Mouse (Mus musculus): Measurements from ENCODE around the gene Glb1l2. TPM values are rescaled to one million over a fixed set of nuclear protein-coding genes. Genes with fewer than 3 reads are reported as not detected.

The Glb1l2 gene
- polyA plus RNA-seq, 1 experiment from 2014 or later: 2.8 TPM

- no peak overlapping the region for H3K4me2 ChIP-seq (replicated peaks)
- no peaks in the 10 kb centered on the region for H3K4me1 ChIP-seq
- WGBS: 86% methylated on average over 3 of the region's 3 CpGs
- no peaks in the 10 kb centered on the region for H3K36me3 ChIP-seq
- H3K9me3 ChIP-seq (replicated peaks): no peaks in the 10 kb centered on the region
- H3K9ac ChIP-seq: no peak overlapping the region
- H3K27ac ChIP-seq: no peak overlapping the region
- ATAC-seq (ENCODE audit: low FRiP score): no peak
- no peaks in the 10 kb centered on the region for H3K27me3 ChIP-seq
- no peak overlapping the region for H3K4me3 ChIP-seq
Observed at GRCm38 (mm10) chr9:26725709-26726108, 80.6 kb downstream of the Glb1l2 start.

- WGBS: 75% methylated on average over 7 of the region's 7 CpGs
- Histone ChIP-seq H3K27me3 (no peaks in the 10 kb centered on the region), H3K4me3 (no peak overlapping the region), H3K4me1 (0 out of 2 replicates have a peak, but pooled peaks cover 7% of the 10 kb centered on the region), H3K27ac (no peak overlapping the region), H3K4me2 (replicated peaks) (no peak overlapping the region), H3K36me3 (no peaks in the 10 kb centered on the region), H3K9me3 (replicated peaks) (no peaks in the 10 kb centered on the region), H3K9ac (no peak overlapping the region)
- ATAC-seq (ENCODE audit: low FRiP score): no peak
Observed at GRCm38 (mm10) chr9:26721771-26722170, 84.5 kb downstream of the Glb1l2 start.

DNA sequence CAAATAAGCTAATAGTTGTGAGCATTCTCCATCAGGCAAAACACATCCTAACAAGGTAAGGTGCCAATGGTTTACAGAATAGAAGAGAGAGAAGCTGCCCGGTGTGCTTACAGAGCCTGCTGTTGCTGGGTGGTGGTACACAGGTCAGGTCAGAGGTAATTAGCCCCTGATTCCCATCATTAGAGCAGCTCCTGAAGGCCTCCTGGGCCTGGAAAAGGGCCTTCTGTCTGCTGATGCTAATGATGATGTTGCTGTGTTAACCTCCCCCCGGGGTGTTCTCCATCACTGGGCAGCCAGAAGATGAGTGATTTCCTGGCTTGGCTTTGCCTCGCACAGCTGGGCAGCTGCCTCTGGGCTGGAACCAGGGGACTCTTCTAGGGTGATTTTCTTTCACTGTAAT lies 87.9 kb downstream of the Glb1l2 start:
- Histone ChIP-seq H3K36me3 (no peaks in the 10 kb centered on the region), H3K9me3 (replicated peaks) (no peaks in the 10 kb centered on the region), H3K4me3 (no peak overlapping the region), H3K27ac (no peak overlapping the region), H3K9ac (no peak overlapping the region), H3K4me1 (0 out of 2 replicates have a peak, but pooled peaks cover 7% of the 10 kb centered on the region), H3K4me2 (replicated peaks) (no peak overlapping the region), H3K27me3 (no peaks in the 10 kb centered on the region)
- ATAC-seq (ENCODE audit: low FRiP score): peak; percentile 67
- WGBS: 41% methylated on average over 3 of the region's 3 CpGs

Other genes with a start within 250 kb of the Glb1l2 start
- 16.0 and 17.0 TPM in 2 replicates for gene B3gat1, start 72.7 kb downstream of the Glb1l2 start, polyA plus RNA-seq (2016; fragmentation: Nextera tagmentation; extraction: Ambion mirVana)
- gene Glb1l3, start 54.4 kb upstream of the Glb1l2 start, polyA plus RNA-seq (2016; fragmentation: Nextera tagmentation; extraction: Ambion mirVana): not detected in 2 replicates
- gene Gm1110, start 116.6 kb upstream of the Glb1l2 start, polyA plus RNA-seq (2016; fragmentation: Nextera tagmentation; extraction: Ambion mirVana): 0.23 and 0.30 TPM in 2 replicates
- 36.2 and 36.6 TPM in 2 replicates for gene Acad8, start 193.1 kb upstream of the Glb1l2 start, polyA plus RNA-seq (2016; fragmentation: Nextera tagmentation; extraction: Ambion mirVana)
- gene Thyn1, start 193.2 kb upstream of the Glb1l2 start, polyA plus RNA-seq (2016; fragmentation: Nextera tagmentation; extraction: Ambion mirVana): 134 and 141 TPM in 2 replicates
- gene Vps26b, start 223.6 kb upstream of the Glb1l2 start, polyA plus RNA-seq (2016; fragmentation: Nextera tagmentation; extraction: Ambion mirVana): 68.6 and 68.8 TPM in 2 replicates
- 27.8 TPM in 2 replicates for gene Ncapd3, start 223.7 kb upstream of the Glb1l2 start, polyA plus RNA-seq (2016; fragmentation: Nextera tagmentation; extraction: Ambion mirVana)